Mouse (Mus musculus) heart, postnatal 0 days (tissue): ENCODE data around the gene Slc44a3. TPM values are rescaled to one million over a fixed set of nuclear protein-coding genes. Genes with fewer than 3 reads are reported as not detected.

Source experiments
- ATAC-seq: fragments of 200-750 bp; cut with Nextera tagmentation; 2 replicates; pipeline ENCODE4 v1.8.0; 2017; ENCODE audit warnings: low read depth, moderate number of reproducible peaks, moderate library complexity; ENCODE audit not compliant: insufficient read depth
- DNase-seq: peaks from one replicate; pipeline ENCODE4 v3.0.0-alpha.2; 2016; ENCODE audit warnings: low spot score
- H3K27ac ChIP-seq: fragments of 300-500 bp; sonication (generic); 2 replicates; pipeline ENCODE4 v1.5.1; 2014; ENCODE audit warnings: low read depth, mild to moderate bottlenecking
- H3K27me3 ChIP-seq: fragments of 300-500 bp; sonication (generic); 2 replicates; pipeline ENCODE4 v1.6.1; 2014; ENCODE audit warnings: low read length, mixed read lengths; ENCODE audit not compliant: control insufficient read depth, insufficient read depth
- H3K36me3 ChIP-seq: fragments of 300-500 bp; sonication (generic); replicated peaks from 2 replicates; pipeline ENCODE4 v1.6.1; 2014; ENCODE audit warnings: low read length, mixed read lengths; ENCODE audit not compliant: control insufficient read depth, insufficient read depth
- H3K4me1 ChIP-seq: fragments of 300-500 bp; sonication (generic); 2 replicates; pipeline ENCODE4 v1.6.1; 2014; ENCODE audit warnings: antibody characterized with exemption; ENCODE audit not compliant: control insufficient read depth, insufficient read depth
- H3K4me2 ChIP-seq: fragments of 300-500 bp; sonication (generic); 2 replicates; pipeline ENCODE4 v1.6.1; 2014; ENCODE audit warnings: low read depth, mild to moderate bottlenecking, low read length, moderate library complexity
- H3K4me3 ChIP-seq: fragments of 300-500 bp; sonication (generic); 2 replicates; pipeline ENCODE4 v1.5.1; 2014; ENCODE audit warnings: low read depth, low read length
- H3K9ac ChIP-seq: fragments of 300-500 bp; sonication (generic); replicated peaks from 2 replicates; pipeline ENCODE4 v1.6.1; 2014; ENCODE audit warnings: low read depth, low read length, mixed read lengths
- H3K9me3 ChIP-seq: fragments of 300-500 bp; sonication (generic); replicated peaks from 2 replicates; pipeline ENCODE4 v1.6.1; 2016; ENCODE audit warnings: low read length; ENCODE audit not compliant: control insufficient read depth
- CTCF ChIP-seq: IDR thresholded peaks from 2 replicates; pipeline ENCODE4 v1.5.1; 2016; ENCODE audit warnings: antibody characterized with exemption, control low read depth, low read depth
- EP300 ChIP-seq: IDR thresholded peaks from 2 replicates; pipeline ENCODE4 v1.6.1; 2016; ENCODE audit warnings: antibody characterized with exemption, low read depth
- WGBS: fragments of 180-500 bp; shearing (Covaris S2); extraction: QIAGEN DNeasy Blood & Tissue Kit; methylation state at CpG from one replicate; pipeline ENCODE4 v1.1.7; 2014; 5-methylcytosine and 5-hydroxymethylcytosine counted together
- polyA plus RNA-seq: library from polyadenylated mRNA; unstranded; fragments of >200 nt; fragmentation: Nextera tagmentation; extraction: Ambion mirVana; gene quantifications from 2 replicates; pipeline ENCODE4 v1.2.1, GENCODE M21; 2015
- total RNA-seq: library from RNA; depleted of rRNA; stranded (reverse); fragments of >200 nt; gene quantifications from 2 replicates; pipeline ENCODE4 v1.2.3, GENCODE M21; 2014; ENCODE audit warnings: low replicate concordance

Slc44a3 gene
- total and polyA plus RNA-seq, 2 experiments from 2014 or later: 0.79 to 6.0 TPM

- H3K27me3 ChIP-seq: no peaks in the 10 kb centered on the region
- H3K27ac ChIP-seq: no peak overlapping the region
- TF ChIP-seq EP300: no peak
- no peak for TF ChIP-seq CTCF
- no peak overlapping the region for H3K4me2 ChIP-seq
- H3K4me3 ChIP-seq: no peak overlapping the region
- ATAC-seq: no peak
- no peak overlapping the region for H3K9ac ChIP-seq
- no peaks in the 10 kb centered on the region for H3K36me3 ChIP-seq
- DNase-seq: no peak
- no peaks in the 10 kb centered on the region for H3K9me3 ChIP-seq
- 72% methylated on average over 7 of the region's 7 CpGs for WGBS
- peaks cover 12% of the 10 kb centered on the region for H3K4me1 ChIP-seq
Observed at GRCm38 (mm10) chr3:121493997-121494421, 38.2 kb downstream of the Slc44a3 start.

GRCm38 (mm10) chr3:121492026-121492425 is 40.2 kb downstream of the Slc44a3 start:
- no peaks in the 10 kb centered on the region for H3K36me3 ChIP-seq
- no peak overlapping the region for H3K27ac ChIP-seq
- ATAC-seq (no peak), DNase-seq (no peak)
- no peaks in the 10 kb centered on the region for H3K27me3 ChIP-seq
- no peaks in the 10 kb centered on the region for H3K9me3 ChIP-seq
- TF ChIP-seq CTCF (no peak), EP300 (no peak)
- H3K4me2 ChIP-seq: no peak overlapping the region
- H3K4me1 ChIP-seq: peaks cover 12% of the 10 kb centered on the region
- no peak overlapping the region for H3K4me3 ChIP-seq
- no peak overlapping the region for H3K9ac ChIP-seq
- WGBS: 67% methylated on average over 5 of the region's 5 CpGs

GRCm38 (mm10) chr3:121490941-121491340 is 41.3 kb downstream of the Slc44a3 start:
- ATAC-seq: no peak
- WGBS: 47% methylated on average over 5 of the region's 5 CpGs
- peaks cover 12% of the 10 kb centered on the region for H3K4me1 ChIP-seq
- no peak overlapping the region for H3K9ac ChIP-seq
- H3K27ac ChIP-seq: no peak overlapping the region
- H3K4me3 ChIP-seq: no peak overlapping the region
- H3K4me2 ChIP-seq: no peak overlapping the region
- no peaks in the 10 kb centered on the region for H3K36me3 ChIP-seq
- TF ChIP-seq EP300 (no peak), CTCF (no peak)
- peak; percentile 10 for DNase-seq
- no peaks in the 10 kb centered on the region for H3K9me3 ChIP-seq
- H3K27me3 ChIP-seq: no peaks in the 10 kb centered on the region

DNA sequence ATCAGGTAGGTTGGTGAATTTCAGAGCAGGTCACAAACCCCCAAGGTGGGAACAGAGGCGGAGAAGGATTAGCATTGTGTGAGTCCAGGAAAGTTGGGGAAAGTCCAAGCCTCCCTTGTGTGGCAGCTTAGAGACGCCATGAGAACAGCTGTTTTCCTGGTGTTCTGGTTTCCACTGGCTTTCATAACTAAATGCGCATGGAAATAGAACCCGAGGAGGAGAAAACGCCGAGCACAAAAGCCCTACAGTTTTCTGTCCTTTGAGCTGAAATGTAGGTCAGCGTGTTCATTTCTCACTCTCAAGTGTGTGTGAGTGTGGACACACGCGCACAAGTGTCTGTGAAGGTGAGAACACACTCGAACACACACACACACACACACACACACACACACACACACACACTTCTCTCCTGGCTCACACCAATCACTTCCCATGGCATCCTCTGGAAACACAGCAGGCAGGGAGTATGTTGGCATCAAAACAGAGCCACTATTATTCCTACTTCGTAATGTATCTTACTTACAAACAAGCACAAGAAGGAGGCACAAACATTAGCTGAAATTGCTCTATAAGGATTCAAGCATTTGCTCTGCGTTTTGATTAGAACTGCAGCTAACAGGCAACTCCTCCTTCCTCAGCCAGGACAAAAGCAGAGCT is 42.6 kb downstream of the Slc44a3 start:
- no peak for TF ChIP-seq EP300
- no peak for TF ChIP-seq CTCF
- no peak for ATAC-seq
- 56% methylated on average over 12 of the region's 12 CpGs for WGBS
- Histone ChIP-seq H3K4me3 (no peak overlapping the region), H3K4me1 (peaks cover 12% of the 10 kb centered on the region), H3K9ac (no peak overlapping the region), H3K27ac (peak overlapping the region; percentile 21), H3K9me3 (no peaks in the 10 kb centered on the region), H3K27me3 (no peaks in the 10 kb centered on the region), H3K4me2 (no peak overlapping the region), H3K36me3 (no peaks in the 10 kb centered on the region)
- peak; percentile 32 for DNase-seq

DNA sequence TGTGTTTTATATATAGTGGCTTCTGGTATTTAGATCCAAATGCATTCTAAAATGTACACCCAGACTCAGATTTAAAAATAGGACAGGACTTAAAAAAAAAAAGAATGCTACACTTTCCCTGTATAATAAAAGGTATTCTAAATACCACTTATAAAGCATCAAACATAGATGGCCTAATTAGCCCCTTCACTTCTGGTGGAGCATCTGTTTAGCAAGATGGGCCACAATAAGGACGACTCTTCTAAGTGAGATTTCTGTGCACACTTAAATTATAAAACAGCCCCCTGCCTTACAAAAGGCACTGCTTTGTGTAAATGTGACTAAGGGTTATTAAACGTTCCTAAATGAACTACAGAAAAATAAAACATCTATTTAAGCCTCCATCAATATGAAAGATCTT is 47.0 kb downstream of the Slc44a3 start:
- H3K4me3 ChIP-seq: no peak overlapping the region
- no peaks in the 10 kb centered on the region for H3K9me3 ChIP-seq
- no peak overlapping the region for H3K4me2 ChIP-seq
- TF ChIP-seq EP300 (no peak), CTCF (no peak)
- peaks cover 12% of the 10 kb centered on the region for H3K4me1 ChIP-seq
- WGBS: 81% methylated on average over 2 of the region's 2 CpGs
- H3K36me3 ChIP-seq: no peaks in the 10 kb centered on the region
- no peak overlapping the region for H3K9ac ChIP-seq
- DNase-seq (no peak), ATAC-seq (no peak)
- H3K27me3 ChIP-seq: no peaks in the 10 kb centered on the region
- H3K27ac ChIP-seq: no peak overlapping the region
